Mouse (Mus musculus) forebrain, embryonic 15.5 days (tissue): ENCODE results near the gene Saa3. TPM values are rescaled to one million over a fixed set of nuclear protein-coding genes. Genes with fewer than 3 reads are reported as not detected.
"Not testable (repeated sequence)": the region's sequence is repeated elsewhere in the genome, so short reads cannot be mapped to it uniquely, and the experiment has no call there.

Experiments
- ATAC-seq: fragments of 200-750 bp; cut with Nextera tagmentation; replicated peaks from 2 replicates; pipeline ENCODE4 v1.8.0; 2017; ENCODE audit warnings: mild to moderate bottlenecking, moderate TSS enrichment, moderate library complexity
- H3K27ac ChIP-seq: fragments of 300-500 bp; sonication (generic); replicated peaks from 2 replicates; pipeline ENCODE4 v1.5.1; 2015; ENCODE audit warnings: mild to moderate bottlenecking, inconsistent platforms
- H3K27me3 ChIP-seq: fragments of 300-500 bp; sonication (generic); 2 replicates; pipeline ENCODE4 v1.6.1; 2015; ENCODE audit warnings: inconsistent platforms
- H3K36me3 ChIP-seq: fragments of 300-500 bp; sonication (generic); 2 replicates; pipeline ENCODE4 v1.6.1; 2015; ENCODE audit warnings: mild to moderate bottlenecking, inconsistent platforms
- H3K4me1 ChIP-seq: fragments of 300-500 bp; sonication (generic); 2 replicates; pipeline ENCODE4 v1.6.1; 2015; ENCODE audit warnings: inconsistent platforms
- H3K4me2 ChIP-seq: fragments of 300-500 bp; sonication (generic); replicated peaks from 2 replicates; pipeline ENCODE4 v1.6.1; 2015; ENCODE audit warnings: mild to moderate bottlenecking, inconsistent platforms
- H3K4me3 ChIP-seq: fragments of 300-500 bp; sonication (generic); 2 replicates; pipeline ENCODE4 v1.5.1; 2015; ENCODE audit warnings: mild to moderate bottlenecking, inconsistent platforms
- H3K9ac ChIP-seq: fragments of 300-500 bp; sonication (generic); replicated peaks from 2 replicates; pipeline ENCODE4 v1.6.1; 2015; ENCODE audit warnings: mild to moderate bottlenecking, inconsistent platforms
- H3K9me3 ChIP-seq: fragments of 300-500 bp; sonication (generic); 2 replicates; pipeline ENCODE4 v1.6.1; 2016; ENCODE audit warnings: inconsistent platforms
- WGBS: fragments of 180-500 bp; shearing (Covaris S2); methylation state at CpG from one replicate; pipeline ENCODE4 v1.1.7; 2015; ENCODE audit warnings: mixed read lengths; 5-methylcytosine and 5-hydroxymethylcytosine counted together
- polyA plus RNA-seq: library from polyadenylated mRNA; unstranded; fragments of >200 nt; fragmentation: Nextera tagmentation; extraction: Ambion mirVana; gene quantifications from 2 replicates; pipeline ENCODE4 v1.2.1, GENCODE M21; 2015

The Saa3 gene
- polyA plus RNA-seq, result not detected in 2 replicates

- no peak within 1 kb of the TSS for H3K27ac ChIP-seq
- H3K4me1 ChIP-seq, result peaks cover 6% of the 10 kb centered on the region; the same call in 1 of the 2 replicates
- no peaks in the 10 kb centered on the region for H3K9me3 ChIP-seq
- ATAC-seq, result no peak
- no peak within 1 kb of the TSS for H3K4me3 ChIP-seq
- no peak within 1 kb of the TSS for H3K4me2 ChIP-seq
- H3K9ac ChIP-seq, result no peak within 1 kb of the TSS
- WGBS, result 93% methylated on average over 5 of the region's 5 CpGs
- no peaks in the 10 kb centered on the region for H3K36me3 ChIP-seq
- H3K27me3 ChIP-seq, result no peaks in the 10 kb centered on the region
Measured at GRCm38 (mm10) chr7:46715600-46715999, at the start of gene Saa3. Saa3 (minus strand) TSS chr7:46715700.

- no peaks in the 10 kb centered on the region for H3K27me3 ChIP-seq
- no peak overlapping the region for H3K4me3 ChIP-seq
- no peaks in the 10 kb centered on the region for H3K9me3 ChIP-seq
- 63% methylated on average over 8 of the region's 8 CpGs for WGBS
- no peaks in the 10 kb centered on the region for H3K4me1 ChIP-seq
- H3K27ac ChIP-seq, result no peak overlapping the region
- no peak for ATAC-seq
- no peak overlapping the region for H3K4me2 ChIP-seq
- peaks cover 82% of the 10 kb centered on the region for H3K36me3 ChIP-seq
- no peak overlapping the region for H3K9ac ChIP-seq
Measured at GRCm38 (mm10) chr7:46764672-46765071, 49.2 kb upstream of the Saa3 start.

GRCm38 (mm10) chr7:46762601-46763000, 47.1 kb upstream of the Saa3 start:
- 91% methylated on average over 5 of the region's 5 CpGs for WGBS
- Histone ChIP-seq H3K9ac (no peak overlapping the region), H3K27me3 (no peaks in the 10 kb centered on the region), H3K4me2 (no peak overlapping the region), H3K36me3 (peaks cover 71% of the 10 kb centered on the region), H3K4me1 (no peaks in the 10 kb centered on the region), H3K9me3 (no peaks in the 10 kb centered on the region), H3K27ac (no peak overlapping the region), H3K4me3 (no peak overlapping the region)
- ATAC-seq, result no peak

- H3K4me2 ChIP-seq, result no peak overlapping the region
- no peaks in the 10 kb centered on the region for H3K9me3 ChIP-seq
- peaks cover 60% of the 10 kb centered on the region for H3K36me3 ChIP-seq
- H3K27me3 ChIP-seq, result no peaks in the 10 kb centered on the region
- no peak overlapping the region for H3K4me3 ChIP-seq
- ATAC-seq, result no peak
- H3K4me1 ChIP-seq, result no peaks in the 10 kb centered on the region
- 71% methylated on average over 11 of the region's 11 CpGs for WGBS
- H3K27ac ChIP-seq, result no peak overlapping the region
- H3K9ac ChIP-seq, result no peak overlapping the region
Measured at GRCm38 (mm10) chr7:46761049-46761795, 45.7 kb upstream of the Saa3 start.

GRCm38 (mm10) chr7:46751490-46751889, 36.0 kb upstream of the Saa3 start, which contains the start of gene Saa2:
Saa2 (plus strand) TSS chr7:46751790.
- ATAC-seq, result no peak
- Histone ChIP-seq H3K4me1 (no peaks in the 10 kb centered on the region), H3K9me3 (no peaks in the 10 kb centered on the region), H3K27me3 (no peaks in the 10 kb centered on the region), H3K36me3 (no peaks in the 10 kb centered on the region), H3K9ac (no peak within 1 kb of the TSS), H3K4me3 (no peak within 1 kb of the TSS), H3K4me2 (no peak within 1 kb of the TSS), H3K27ac (no peak within 1 kb of the TSS)
- 77% methylated on average over 3 of the region's 3 CpGs for WGBS

- Histone ChIP-seq H3K4me2 (no peak overlapping the region), H3K27me3 (no peaks in the 10 kb centered on the region), H3K4me3 (no peak overlapping the region), H3K9ac (no peak overlapping the region), H3K36me3 (no peaks in the 10 kb centered on the region), H3K27ac (no peak overlapping the region), H3K4me1 (no peaks in the 10 kb centered on the region), H3K9me3 (no peaks in the 10 kb centered on the region)
- 34% methylated on average over 3 of the region's 3 CpGs for WGBS
- no peak for ATAC-seq
Measured at GRCm38 (mm10) chr7:46748459-46748858, 33.0 kb upstream of the Saa3 start.

- Histone ChIP-seq H3K9me3 (no peaks in the 10 kb centered on the region), H3K9ac (no peak overlapping the region), H3K4me3 (no peak overlapping the region), H3K4me2 (no peak overlapping the region), H3K27me3 (no peaks in the 10 kb centered on the region), H3K27ac (no peak overlapping the region), H3K36me3 (no peaks in the 10 kb centered on the region), H3K4me1 (no peaks in the 10 kb centered on the region)
- 91% methylated on average over 7 of the region's 7 CpGs for WGBS
- no peak for ATAC-seq
Measured at GRCm38 (mm10) chr7:46746381-46746780, 30.9 kb upstream of the Saa3 start.

GRCm38 (mm10) chr7:46745816-46746215, 30.3 kb upstream of the Saa3 start:
- 81% methylated on average over 3 of the region's 3 CpGs for WGBS

GRCm38 (mm10) chr7:46742880-46743279, 27.4 kb upstream of the Saa3 start, which contains the start of gene Saa1:
Saa1 (minus strand) TSS chr7:46742980.
- H3K4me2 ChIP-seq, H3K36me3 ChIP-seq, H3K9ac ChIP-seq, H3K27ac ChIP-seq, H3K27me3 ChIP-seq, ATAC-seq, H3K9me3 ChIP-seq, H3K4me3 ChIP-seq, H3K4me1 ChIP-seq: not testable (repeated sequence)
- WGBS, result 81% methylated on average over 3 of the region's 3 CpGs

More at GRCm38 (mm10) chr7:46745816-46746215, 30.3 kb upstream of the Saa3 start:
- no peak overlapping the region for H3K27ac ChIP-seq
- no peaks in the 10 kb centered on the region for H3K27me3 ChIP-seq
- no peaks in the 10 kb centered on the region for H3K4me1 ChIP-seq
- no peak overlapping the region for H3K9ac ChIP-seq
- no peak for ATAC-seq
- no peaks in the 10 kb centered on the region for H3K9me3 ChIP-seq
- no peak overlapping the region for H3K4me2 ChIP-seq
- H3K4me3 ChIP-seq, result no peak overlapping the region
- no peaks in the 10 kb centered on the region for H3K36me3 ChIP-seq

- not testable (repeated sequence) for ATAC-seq, H3K27me3 ChIP-seq
- 77% methylated on average over 5 of the region's 5 CpGs for WGBS
Measured at GRCm38 (mm10) chr7:46740041-46740440, 24.5 kb upstream of the Saa3 start.

GRCm38 (mm10) chr7:46738561-46739460, 23.3 kb upstream of the Saa3 start:
- no peak for ATAC-seq
- WGBS, result 85% methylated on average over 12 of the region's 12 CpGs

More at GRCm38 (mm10) chr7:46740041-46740440, 24.5 kb upstream of the Saa3 start:
- H3K4me2 ChIP-seq, H3K9ac ChIP-seq, H3K4me1 ChIP-seq, H3K4me3 ChIP-seq, H3K36me3 ChIP-seq, H3K9me3 ChIP-seq, H3K27ac ChIP-seq: not testable (repeated sequence)

GRCm38 (mm10) chr7:46734983-46735382, 19.5 kb upstream of the Saa3 start:
- no peak overlapping the region for H3K4me3 ChIP-seq
- ATAC-seq, result no peak
- 75% methylated on average over 2 of the region's 2 CpGs for WGBS

More at GRCm38 (mm10) chr7:46738561-46739460, 23.3 kb upstream of the Saa3 start:
- Histone ChIP-seq H3K36me3 (no peaks in the 10 kb centered on the region), H3K9me3 (no peaks in the 10 kb centered on the region), H3K27me3 (no peaks in the 10 kb centered on the region), H3K4me2 (no peak overlapping the region), H3K4me3 (no peak overlapping the region), H3K27ac (no peak overlapping the region), H3K4me1 (no peaks in the 10 kb centered on the region), H3K9ac (no peak overlapping the region)

More at GRCm38 (mm10) chr7:46734983-46735382, 19.5 kb upstream of the Saa3 start:
- Histone ChIP-seq H3K36me3 (no peaks in the 10 kb centered on the region), H3K9ac (no peak overlapping the region), H3K9me3 (no peaks in the 10 kb centered on the region), H3K4me1 (no peaks in the 10 kb centered on the region), H3K4me2 (no peak overlapping the region), H3K27ac (no peak overlapping the region), H3K27me3 (no peaks in the 10 kb centered on the region)
